Mouse (Mus musculus) adrenal gland, postnatal 4 days (tissue): ENCODE data around the gene Hcar1. TPM values are rescaled to one million over a fixed set of nuclear protein-coding genes. Genes with fewer than 3 reads are reported as not detected.
A peak's percentile ranks its signal among the peaks of the same experiment; 100 is the strongest.

Experiments used
- DNase-seq, 2 experiments: peaks; one replicate each; pipeline ENCODE4 v3.0.0; 2021 to 2022; ENCODE audit warnings: low spot score in 2 of 2, mixed read lengths in 2 of 2
- long read RNA-seq, 2 experiments: library from polyadenylated mRNA; stranded (forward); transcript quantifications; one replicate each; pipeline ENCODE4 v2.0.0; 2021
- total RNA-seq, 2 experiments: library from RNA; stranded (reverse); gene quantifications; 2 replicates each; pipeline ENCODE4 v1.2.3; 2021

Hcar1 gene
- 1 to 10 TPM; 7.2 to 9.6 TPM for total RNA-seq
- long read RNA-seq, experiment 1, partial matches to known transcripts: 0 of 3 reads
- long read RNA-seq, experiment 1, other reads (novel, unspliced or antisense): 0 of 3 reads
- long read RNA-seq, experiment 2, partial matches to known transcripts: 0 of 4 reads
- long read RNA-seq, experiment 2, other reads (novel, unspliced or antisense): 0 of 4 reads

DNA sequence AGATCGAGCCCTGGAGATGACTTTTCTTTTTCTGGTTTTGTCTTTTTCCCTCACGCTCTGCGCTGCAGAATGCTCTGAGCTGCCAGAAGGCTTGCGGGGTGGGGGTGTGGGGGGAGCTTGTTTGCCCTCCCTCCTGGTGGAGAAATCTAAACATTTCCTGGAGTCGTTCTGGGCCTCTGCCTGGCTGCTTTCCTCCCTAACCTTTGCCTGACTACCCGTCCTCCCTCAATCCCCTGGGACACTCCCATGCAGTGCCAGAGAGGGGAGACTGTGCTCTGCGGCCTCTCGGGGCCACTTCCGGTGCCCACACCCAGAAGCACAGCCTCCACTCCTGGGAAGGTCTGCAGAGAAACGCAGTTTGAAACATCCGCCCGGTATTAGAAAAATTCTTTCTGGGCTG, at the start of gene Hcar1:
Gene Hcar1 (minus strand): TSS at position 93 of the 400 bp plus-strand sequence.
- DNase-seq: no peak

DNA sequence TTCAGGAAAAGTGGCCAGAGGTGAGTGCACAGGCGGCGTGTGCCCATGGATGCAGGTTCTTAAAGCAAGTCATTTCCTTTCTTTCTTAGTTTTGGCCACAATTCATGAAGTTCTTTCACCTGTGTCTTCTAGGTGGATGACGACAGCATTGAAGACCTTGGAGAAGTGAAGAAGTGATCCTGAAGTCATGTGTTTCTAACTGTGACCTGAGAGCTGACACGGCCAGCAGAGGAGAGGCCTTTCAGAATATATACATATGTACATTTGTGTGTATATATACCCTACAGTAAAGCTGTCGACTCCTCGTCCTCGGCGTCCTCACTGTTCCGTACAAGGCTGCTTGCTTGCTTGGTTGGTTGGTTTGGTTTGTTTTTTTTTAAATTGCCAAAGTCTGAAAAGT, 47.3 kb upstream of the Hcar1 start, which contains the start of gene Gm43518:
Gene Gm43518 (plus strand): TSS at position 301 of the 400 bp plus-strand sequence.
- no peak for DNase-seq

DNA sequence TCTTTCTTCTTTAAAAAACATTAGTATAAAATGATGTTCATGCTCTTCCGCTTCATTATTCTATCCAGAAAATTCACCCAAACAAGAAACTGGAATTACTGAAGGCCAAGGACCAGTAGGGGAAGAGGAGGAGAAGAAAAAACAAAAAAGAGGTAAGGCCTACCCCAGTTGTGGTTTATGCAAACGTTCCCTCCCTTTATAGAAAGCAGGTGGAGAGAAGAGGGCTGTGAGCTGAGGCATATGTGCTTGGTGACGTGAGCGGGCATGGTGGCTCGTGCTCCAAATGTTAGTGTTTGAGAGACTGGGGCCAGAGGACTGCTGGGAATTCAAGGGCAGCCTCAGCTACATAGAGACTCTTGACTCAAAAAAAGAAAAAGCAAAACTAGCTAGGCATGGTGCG, 42.3 kb upstream of the Hcar1 start:
- DNase-seq: no peak

DNA sequence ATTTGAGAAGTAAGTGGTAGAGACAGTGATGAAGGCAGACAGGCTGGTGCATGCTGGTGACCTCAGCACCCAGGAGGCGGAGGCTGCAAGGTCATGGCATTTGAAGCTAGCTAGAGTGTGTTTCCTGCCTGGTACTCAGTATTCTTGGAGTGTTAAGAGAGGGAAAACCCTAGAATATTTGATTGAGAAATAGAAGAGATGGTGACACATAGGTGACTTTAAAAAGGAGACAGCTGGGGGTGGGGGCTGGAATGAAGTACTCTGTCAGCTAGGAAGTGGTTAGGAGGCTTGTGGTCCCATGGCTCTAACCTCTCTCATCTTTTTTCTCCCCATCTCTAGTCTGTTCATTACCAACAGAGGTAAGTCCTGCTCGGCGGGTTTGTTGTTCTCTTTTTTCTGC, 35.0 kb upstream of the Hcar1 start:
- no peak for DNase-seq

DNA sequence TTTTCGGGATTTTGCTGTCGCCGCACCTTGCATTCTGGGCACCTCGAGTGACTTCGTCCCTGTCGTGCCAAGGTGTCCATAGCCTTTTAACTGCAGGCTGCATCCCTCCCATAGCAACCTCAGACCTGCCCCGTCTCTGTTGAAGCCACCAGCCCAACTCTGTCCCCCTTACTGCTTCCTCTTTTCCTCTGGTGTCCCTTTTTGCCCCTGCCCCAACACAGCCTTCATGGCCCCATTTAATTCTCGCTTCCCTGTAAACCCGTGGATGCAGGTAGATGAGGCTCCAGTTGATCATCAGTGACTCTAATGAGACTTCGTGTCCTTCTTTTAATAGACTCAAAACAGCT, 27.8 kb upstream of the Hcar1 start:
- DNase-seq: no peak

DNA sequence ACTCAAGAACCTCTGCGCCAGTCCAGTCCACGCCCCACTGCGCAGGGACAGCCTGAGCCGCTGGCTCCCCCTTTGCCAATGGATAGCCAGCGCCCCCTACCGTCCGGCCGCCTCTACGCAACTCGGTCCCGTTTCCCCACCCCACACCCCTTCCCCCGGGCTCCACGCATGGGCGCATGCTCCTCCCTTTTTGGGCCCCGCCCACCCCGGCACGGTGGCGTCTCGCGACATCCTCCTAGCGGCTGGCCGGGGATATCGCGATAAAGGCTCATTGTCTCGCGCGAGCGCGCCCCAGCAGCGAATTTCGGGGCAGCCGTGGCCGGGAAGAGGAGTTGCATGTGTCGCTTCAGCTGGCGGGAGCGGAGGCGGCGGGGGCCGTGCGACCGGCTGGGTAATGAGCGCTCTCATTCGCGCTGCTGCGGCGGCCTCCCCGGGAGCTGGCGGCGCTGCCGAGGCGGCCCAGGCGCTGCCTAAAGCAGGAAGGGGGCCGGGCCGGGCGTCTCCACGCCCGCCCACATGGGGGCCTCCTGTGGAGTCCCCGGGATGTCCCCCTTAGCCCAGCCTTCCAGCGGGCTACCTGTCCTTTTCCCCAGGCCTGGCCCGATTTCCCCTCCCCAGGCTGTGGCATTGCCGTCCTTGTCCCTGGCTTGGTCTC, 27.3 kb upstream of the Hcar1 start, which contains the start of gene Denr:
Gene Denr (plus strand): TSS at position 200 of the 655 bp plus-strand sequence.
- DNase-seq: peak; percentile 100

DNA sequence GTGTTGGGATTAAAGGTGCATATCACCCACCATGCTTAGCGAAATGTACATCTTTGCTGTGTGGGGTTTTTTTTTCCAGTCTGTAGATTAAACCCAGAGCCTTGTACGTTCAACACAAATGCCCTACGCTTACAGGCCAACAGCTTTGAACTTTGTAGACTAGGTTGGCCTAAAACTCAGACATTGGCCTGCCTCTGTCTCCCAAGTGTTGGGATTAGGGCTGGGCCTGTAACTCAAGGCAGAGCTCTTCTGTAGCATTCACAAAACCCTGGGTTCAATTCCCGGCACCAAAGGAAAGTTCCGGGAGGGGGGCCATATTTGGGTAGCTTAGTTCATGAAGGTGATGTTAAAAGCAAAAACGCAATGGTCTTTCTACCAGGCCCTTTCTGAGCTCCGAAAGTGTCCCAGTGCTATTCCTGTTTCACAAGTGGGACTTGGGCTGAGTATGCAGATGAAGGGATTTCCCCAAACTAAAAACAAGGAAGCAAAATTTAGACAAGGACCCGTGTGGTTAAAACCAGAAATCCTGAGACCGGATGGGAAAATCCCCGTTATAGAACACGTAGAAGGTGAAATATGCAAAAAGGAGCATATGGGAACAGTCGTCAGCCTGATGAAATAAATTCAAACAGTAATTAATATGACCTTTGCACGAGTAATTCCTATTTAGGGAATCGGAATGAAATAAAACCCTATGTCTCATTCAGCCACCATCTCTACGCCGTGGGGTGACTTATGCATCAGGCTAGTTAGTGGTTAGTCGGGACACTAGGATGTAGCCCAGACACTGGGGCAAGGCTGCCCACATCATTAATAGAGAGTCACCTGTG, 26.5 kb upstream of the Hcar1 start:
- no peak for DNase-seq

DNA sequence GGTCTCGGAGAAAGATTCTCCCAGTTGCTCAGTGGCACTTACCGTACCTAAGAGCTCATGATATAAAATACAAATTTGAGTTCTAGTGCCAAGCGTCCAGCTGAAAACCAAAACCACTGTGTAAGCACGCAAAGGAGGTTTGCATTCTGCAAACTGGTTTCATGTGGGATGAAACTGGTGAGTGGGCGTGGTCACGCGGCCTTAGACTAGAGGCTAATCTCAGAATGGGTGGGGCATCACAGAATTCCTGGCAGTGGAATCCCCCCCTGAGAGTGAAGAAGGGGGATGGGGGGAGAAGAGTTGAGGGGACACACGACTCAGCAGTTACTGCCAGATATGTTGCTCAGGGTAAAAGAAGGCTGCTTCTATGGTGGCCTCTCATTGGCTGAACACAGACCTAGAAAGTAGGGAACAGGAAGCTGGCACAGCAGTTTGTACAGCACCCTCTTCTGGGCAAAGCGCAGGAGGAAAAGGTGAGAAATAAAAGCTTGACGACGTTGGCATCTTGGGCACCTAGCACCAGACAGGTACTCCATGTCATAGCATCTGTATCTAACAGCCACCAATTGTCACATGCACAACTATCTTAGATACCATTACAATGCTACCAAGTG, 24.3 kb upstream of the Hcar1 start:
- no peak for DNase-seq

DNA sequence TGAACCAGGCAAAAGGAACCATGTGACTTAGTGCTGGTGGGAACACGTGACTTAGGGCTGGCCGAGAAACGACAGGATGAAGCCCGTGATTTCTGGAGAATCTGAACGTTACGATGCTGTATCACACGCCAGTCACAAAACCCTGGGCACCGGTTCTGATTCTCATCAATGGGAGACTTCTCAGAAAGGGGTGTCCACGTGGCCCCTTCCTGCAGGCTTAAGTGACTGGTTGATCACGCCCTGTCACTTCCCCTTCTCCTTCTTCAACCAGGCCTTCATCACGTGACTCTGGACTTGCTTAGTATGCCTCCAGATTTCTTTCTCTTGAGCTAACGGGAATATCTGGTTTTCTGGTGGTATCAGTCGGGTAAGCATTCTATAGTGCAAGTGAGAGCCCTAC, 17.5 kb upstream of the Hcar1 start:
- DNase-seq: no peak

DNA sequence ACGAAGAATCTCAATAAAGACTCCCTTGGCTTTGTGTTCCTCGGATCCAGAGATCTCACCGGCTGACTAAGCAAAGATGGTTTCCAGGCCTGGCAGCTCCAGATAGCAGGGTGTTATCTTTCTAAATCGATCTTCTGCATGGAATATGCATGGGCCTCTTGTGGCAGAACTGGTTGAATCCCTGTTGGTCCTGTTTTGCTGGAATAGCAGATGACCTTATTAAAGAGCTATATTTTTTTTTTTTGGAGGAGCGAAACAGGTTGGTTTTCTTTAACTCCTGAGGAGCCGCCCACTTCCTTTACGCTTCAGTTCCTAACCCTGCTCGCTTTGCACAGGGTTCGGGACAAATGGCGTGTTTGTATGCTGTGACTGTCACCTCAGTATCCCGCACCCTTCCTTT, 16.6 kb upstream of the Hcar1 start:
- DNase-seq: no peak

DNA sequence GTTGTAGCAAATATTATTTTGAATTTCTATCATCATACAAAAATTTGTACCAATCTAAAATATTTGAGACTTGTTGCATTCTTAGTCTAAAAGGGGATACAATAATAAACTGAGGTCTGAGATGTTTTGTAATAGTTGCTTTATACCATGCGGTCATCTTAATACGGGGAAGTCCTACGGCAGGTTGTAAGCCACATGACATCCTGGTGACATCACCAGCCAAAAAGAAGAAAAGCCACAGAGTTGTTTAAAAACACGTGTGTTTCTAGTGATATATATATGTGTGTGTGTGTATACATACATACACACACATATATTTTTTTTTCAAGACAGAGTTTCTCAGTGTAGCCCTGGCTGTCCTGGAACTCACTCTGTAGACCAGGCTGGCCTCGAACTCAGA, 13.7 kb upstream of the Hcar1 start:
- no peak for DNase-seq

DNA sequence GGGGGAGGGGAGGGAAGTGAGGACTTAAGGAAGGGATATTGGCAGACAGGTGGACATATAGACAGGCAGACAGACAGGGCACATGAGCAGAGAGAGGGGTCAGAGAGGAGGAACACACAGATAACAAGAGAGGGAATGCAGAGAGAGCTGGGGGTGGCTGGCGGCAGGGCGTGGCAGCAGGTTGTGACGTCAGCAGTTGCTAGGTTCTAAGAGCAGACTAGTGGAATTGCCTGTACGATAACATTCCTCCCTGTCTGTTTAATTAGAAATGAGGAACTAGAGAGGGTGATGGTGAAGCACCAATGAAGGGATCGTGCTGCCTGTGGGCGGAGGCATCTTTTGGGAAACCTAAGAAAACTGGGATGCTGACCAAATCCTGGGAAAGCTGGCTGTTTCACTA, 11.8 kb upstream of the Hcar1 start:
- DNase-seq: no peak

DNA sequence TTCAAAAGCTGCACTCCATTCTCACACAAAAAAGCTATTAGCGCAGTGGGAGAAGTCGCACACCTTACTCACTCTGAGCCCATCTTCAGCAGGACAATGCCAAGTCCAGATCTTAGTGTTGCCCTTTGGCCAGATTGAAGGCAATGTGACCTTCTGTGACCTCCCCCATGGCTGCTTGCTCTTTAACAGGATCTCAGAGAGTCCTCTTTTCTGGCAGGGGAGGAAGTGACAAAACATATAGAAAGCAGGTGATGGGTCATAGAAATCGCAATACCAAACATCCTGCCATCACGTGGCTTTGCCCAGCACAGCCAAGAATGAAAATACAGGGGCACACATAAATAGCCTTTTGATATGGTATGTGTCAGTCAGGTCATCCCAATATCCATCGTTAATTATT, 11.2 kb upstream of the Hcar1 start:
- DNase-seq: no peak

DNA sequence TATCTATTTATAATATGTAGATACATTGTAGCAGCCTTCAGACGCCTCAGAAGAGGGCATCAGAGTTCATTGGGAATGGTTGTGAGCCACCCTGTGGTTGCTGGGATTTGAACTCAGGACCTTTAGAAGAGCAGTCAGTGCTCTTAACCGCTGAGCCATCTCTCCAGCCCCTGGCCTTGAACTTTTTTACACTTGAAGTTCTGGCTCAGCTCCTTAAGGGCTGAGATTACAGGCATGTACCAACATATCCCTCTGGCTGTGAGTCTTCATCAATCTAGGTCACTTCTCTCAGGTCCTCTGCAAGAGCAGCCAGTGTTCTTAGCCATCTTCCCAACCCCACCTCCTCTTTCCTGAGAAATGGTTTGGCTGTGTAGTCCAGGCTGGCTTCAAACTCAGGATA, 10.5 kb upstream of the Hcar1 start:
- DNase-seq: no peak

DNA sequence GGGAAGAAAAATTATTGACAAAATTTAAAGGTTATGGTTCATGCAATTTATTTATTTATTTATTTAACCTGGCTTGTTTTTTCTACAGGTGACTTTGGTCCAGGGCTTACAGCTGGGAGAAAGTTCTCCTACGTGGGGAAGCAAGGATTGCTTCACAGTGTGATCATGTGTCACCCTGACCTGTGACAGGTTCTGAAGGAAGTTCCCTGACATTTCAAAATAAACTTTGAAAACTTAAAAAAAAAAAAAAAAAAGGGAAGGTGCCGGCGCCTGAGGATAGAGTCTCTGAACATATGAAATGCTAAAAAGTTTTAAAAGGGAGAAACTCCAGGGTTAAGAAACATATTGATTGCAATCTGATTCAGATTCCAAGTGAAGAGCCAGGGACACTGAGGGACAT, 6.5 kb upstream of the Hcar1 start:
- DNase-seq: no peak

DNA sequence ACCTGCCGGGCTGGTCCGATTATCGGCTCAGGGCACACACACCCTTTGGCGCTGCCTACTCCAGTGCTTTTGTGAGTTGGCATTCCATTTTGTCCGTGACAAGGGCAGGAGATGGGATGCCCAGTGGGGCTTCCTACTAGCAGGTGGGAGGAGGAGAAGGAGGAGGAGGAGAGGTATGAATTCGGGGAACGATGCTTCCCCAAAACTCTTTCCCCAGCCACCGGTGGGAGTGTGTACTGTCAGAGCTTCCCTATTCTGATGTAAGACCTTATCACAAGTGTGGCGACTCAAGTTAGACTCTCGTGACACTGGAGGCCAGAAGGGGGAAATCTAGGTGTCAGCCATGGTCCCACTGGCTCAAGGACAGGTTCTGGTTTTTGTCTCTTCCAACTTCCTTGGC, 4.5 kb upstream of the Hcar1 start:
- DNase-seq: no peak

DNA sequence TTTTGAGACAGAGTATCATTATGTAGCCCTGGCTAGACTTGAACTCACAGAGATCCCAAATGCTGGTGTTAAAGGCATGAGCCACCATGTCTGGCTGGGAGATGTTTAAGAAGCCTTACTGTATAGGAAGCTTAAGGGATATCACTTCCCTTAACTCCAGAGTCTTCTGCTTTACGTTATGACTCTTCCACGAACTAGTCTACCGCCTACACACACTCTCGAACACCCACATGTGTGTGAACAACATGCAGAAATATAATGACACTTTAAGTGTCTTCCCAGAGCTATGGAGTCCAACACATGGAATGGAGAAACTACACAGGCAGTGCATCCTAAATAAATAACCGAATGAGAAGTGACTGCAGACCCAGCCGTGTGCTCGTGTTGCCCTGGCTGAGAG, 4.1 kb upstream of the Hcar1 start:
- no peak for DNase-seq

DNA sequence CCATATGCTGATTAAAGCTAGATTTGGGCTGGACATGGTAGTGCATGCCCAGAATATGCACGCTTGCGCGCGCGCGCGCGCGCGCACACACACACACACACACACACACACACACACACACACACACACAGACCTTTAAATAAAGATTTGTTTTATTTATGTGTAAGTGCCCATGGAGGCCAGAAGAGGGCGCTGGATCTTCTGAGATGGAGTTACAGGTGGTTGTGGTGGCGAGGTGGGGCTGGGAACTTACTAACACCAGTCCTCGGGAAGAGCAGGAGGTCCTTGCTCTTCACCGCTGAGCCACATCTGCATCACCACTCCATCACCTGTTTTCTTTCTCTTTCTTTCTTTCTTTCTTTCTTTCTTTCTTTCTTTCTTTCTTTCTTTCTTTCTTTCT, 958 bp upstream of the Hcar1 start:
- no peak for DNase-seq

DNA sequence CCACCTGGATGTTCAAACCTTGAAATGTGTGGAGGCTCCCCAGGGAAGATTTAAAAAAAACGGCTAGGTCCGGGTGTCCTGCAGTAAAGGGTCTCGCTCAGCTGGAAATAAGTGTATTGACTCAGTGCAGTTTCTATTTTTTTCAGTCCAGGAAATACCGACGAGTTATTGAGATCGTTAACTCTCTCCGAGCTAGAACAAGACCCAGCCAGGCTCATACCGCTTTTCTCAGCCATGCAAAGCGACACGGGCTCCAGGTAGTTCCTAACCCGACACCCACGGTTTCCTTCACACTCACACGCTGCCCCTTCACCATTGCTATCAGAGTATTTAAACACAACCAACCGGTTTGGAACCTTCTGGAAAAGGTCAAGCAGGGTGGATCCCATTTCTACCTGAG, 1.8 kb downstream of the Hcar1 start:
- DNase-seq: no peak

DNA sequence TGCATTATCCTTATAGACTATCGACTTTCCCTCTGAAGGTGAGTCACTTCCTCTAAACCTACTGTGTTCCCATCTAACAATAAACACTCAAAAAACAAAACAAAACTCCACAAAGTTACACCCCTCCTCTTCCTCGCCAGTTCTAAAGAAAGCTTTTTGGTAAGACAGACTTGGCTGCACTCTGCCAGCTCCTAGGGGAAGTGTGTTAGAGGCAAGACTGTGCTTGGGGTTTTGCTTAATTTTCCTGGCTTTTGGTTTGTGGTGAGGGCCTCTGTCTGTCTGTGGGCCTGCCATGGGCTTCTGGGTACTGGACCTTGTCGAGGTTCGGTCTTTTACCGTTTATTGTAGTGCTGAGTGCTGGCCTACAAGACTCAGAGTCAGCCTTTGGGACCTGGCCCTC, 5.6 kb downstream of the Hcar1 start:
- DNase-seq: no peak

DNA sequence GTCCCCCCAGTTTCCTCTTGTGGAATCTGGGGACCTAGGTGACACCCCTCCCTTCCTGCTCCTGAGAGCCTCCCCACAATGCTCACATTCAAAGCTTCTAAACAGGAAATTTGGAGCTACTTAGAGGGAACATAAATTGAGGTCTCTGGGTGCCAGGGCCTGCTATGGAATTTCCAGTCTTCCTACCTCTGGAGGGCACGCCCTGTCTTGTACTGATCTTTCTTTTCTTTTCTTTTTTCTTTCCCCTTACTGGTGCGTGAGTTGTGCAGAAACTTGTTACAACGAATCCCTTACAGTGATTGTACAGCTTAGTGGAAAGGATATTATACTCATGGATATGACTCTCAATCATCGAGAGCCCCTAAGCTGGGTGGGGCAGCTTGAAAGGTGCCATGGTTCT, 10.2 kb downstream of the Hcar1 start:
- DNase-seq: no peak

DNA sequence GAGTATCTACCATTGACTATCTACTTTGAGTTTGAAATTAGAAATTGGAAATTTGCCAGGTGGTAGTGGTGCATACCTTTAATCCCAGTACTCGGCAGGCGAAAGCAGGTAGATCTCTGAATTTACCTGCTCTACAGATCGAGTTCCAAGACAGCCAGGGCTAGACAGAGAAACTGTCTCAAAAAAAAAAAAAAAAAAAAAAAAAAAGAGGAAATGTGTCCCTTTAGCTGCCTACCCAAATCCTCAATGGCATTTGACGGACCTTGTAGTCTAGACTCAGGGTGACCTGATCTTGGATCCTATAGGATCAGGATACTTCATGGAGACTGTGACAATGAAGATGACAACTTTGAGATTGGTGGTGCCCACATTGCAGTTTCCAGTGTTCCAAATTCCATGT, 13.4 kb downstream of the Hcar1 start:
- DNase-seq: no peak
